Mouse (Mus musculus) thymus, adult 2 months (tissue): ENCODE data around the gene Tcf25. TPM values are rescaled to one million over a fixed set of nuclear protein-coding genes. Genes with fewer than 3 reads are reported as not detected.
"Not testable (repeated sequence)": the region's sequence is repeated elsewhere in the genome, so short reads cannot be mapped to it uniquely, and the experiment has no call there.

ENCODE experiments used
- DNase-seq: peaks from one replicate; pipeline ENCODE4 v3.0.0; 2021
- H3K27ac ChIP-seq: fragments of 200-500 bp; 2 replicates; pipeline ENCODE4 v1.5.1; 2012; ENCODE audit warnings: low read length, control low read depth; ENCODE audit not compliant: control insufficient read depth, insufficient read depth
- H3K27me3 ChIP-seq: fragments of 200-500 bp; 2 replicates; pipeline ENCODE4 v1.6.1; 2012; ENCODE audit warnings: mild to moderate bottlenecking, low read length, moderate library complexity, mixed read lengths; ENCODE audit not compliant: control insufficient read depth, insufficient read depth
- H3K36me3 ChIP-seq: fragments of 200-500 bp; 2 replicates; pipeline ENCODE4 v1.6.1; 2012; ENCODE audit warnings: mild to moderate bottlenecking, low read length, moderate library complexity; ENCODE audit not compliant: control insufficient read depth, insufficient read depth
- H3K4me1 ChIP-seq: fragments of 200-500 bp; replicated peaks from 2 replicates; pipeline ENCODE4 v1.6.1; 2012; ENCODE audit warnings: low read length; ENCODE audit not compliant: control insufficient read depth, insufficient read depth
- H3K4me3 ChIP-seq: fragments of 200-500 bp; 2 replicates; pipeline ENCODE4 v1.5.1; 2012; ENCODE audit warnings: mild to moderate bottlenecking, low read length, control low read depth, moderate library complexity; ENCODE audit not compliant: control insufficient read depth, insufficient read depth
- CTCF ChIP-seq: fragments of 200-500 bp; IDR thresholded peaks from 2 replicates; pipeline ENCODE4 v1.5.1; 2012; ENCODE audit warnings: mild to moderate bottlenecking, control low read depth, low read length, moderate library complexity, borderline replicate concordance; ENCODE audit not compliant: control insufficient read depth, poor library complexity, insufficient read depth; ENCODE audit errors: extremely low read depth
- POLR2A ChIP-seq: fragments of 200-500 bp; IDR thresholded peaks from 2 replicates; pipeline ENCODE4 v1.6.1; 2012; ENCODE audit warnings: mild to moderate bottlenecking, low read length, control low read depth, moderate library complexity; ENCODE audit not compliant: control insufficient read depth, poor library complexity, insufficient read depth; ENCODE audit errors: extremely low read depth
- WGBS: fragments of 180-500 bp; shearing (Covaris S2); methylation state at CpG from one replicate; pipeline ENCODE4 v1.1.7; 2018; 5-methylcytosine and 5-hydroxymethylcytosine counted together
- polyA plus RNA-seq: library from polyadenylated mRNA; depleted of rRNA; stranded (reverse); fragments of >200 nt; gene quantifications from 2 replicates; pipeline ENCODE4 v1.2.3, GENCODE M21; 2012; rRNA removed

Tcf25 gene
- polyA plus RNA-seq, 1 experiment: 261 TPM

DNA sequence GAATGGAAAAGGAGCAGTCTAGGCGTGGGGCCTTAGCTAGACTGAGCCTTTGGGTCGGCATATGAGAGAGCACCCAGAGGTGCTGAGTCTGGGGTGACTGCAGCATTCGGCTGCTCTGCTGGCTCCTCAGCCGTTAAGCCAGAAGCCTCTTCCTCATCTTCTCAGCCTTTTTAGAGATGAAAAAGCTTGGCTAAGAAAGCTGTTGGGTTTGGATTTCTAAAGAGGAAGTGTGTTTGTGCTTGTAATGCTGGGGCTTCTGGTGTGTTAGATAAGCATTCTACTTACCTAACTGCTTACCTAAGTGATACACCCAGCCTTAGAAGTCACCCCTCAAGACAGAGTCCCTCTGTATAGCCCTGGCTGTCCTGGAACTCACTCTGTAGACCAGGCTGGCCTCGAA lies 77.2 kb downstream of the Tcf25 start:
- no peak for TF ChIP-seq CTCF
- no peak for TF ChIP-seq POLR2A
- peaks cover 4% of the 10 kb centered on the region; the same call in 1 of the 2 replicates for H3K36me3 ChIP-seq
- 9% methylated on average over 5 of the region's 5 CpGs for WGBS
- peaks cover 4% of the 10 kb centered on the region; the same call in 1 of the 2 replicates for H3K4me1 ChIP-seq
- H3K4me3 ChIP-seq: no peak overlapping the region
- no peak overlapping the region for H3K27ac ChIP-seq
- no peaks in the 10 kb centered on the region for H3K27me3 ChIP-seq
- DNase-seq: no peak

DNA sequence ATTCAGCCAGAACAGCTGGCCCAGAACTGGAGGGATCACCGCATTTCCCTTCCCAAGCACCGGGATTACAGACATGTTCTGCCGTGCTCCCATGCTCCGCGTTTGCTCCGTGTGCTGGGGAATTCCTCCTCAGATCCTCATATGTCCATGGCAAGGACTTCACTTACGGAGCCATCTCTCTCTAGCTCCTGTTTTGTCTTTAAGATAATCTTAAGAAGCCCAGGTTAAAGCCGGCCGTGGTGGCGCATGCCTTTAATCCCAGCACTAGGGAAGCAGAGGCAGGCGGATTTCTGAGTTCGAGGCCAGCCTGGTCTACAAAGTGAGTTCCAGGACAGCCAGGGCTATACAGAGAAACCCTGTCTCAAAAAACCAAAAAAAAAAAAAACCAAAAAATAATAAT lies 78.2 kb downstream of the Tcf25 start:
- not testable (repeated sequence) for H3K27me3 ChIP-seq, H3K27ac ChIP-seq, DNase-seq, H3K4me3 ChIP-seq, H3K36me3 ChIP-seq, H3K4me1 ChIP-seq
- 87% methylated on average over 12 of the region's 12 CpGs for whole genome bisulfite sequencing

DNA sequence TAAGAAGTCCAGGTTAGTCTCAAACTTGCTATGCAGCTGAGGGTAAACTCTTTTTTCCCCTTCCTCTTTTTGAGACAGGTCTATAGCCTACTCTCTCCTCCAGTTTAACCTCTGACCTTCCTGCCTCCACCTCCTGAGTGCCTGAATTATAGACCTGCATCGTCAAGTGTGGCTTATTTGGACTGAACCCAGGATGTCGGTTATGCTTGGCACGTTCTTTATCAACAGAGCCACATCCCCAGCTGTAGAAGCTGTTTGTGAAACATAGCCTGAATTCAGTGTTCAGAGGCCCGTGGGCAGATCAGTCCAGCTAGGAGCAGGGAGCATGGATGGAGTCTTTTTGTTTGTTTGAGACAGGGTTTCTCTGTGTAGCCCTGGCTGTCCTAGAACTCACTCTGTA lies 78.6 kb downstream of the Tcf25 start:
- Histone ChIP-seq H3K4me1 (peaks cover 4% of the 10 kb centered on the region; the same call in 1 of the 2 replicates), H3K27me3 (no peaks in the 10 kb centered on the region), H3K4me3 (no peak overlapping the region), H3K36me3 (peaks cover 8% of the 10 kb centered on the region; the same call in 1 of the 2 replicates), H3K27ac (no peak overlapping the region)
- DNase-seq: no peak
- TF ChIP-seq POLR2A (no peak), CTCF (no peak)
- WGBS: 10% methylated on average over 4 of the region's 4 CpGs

DNA sequence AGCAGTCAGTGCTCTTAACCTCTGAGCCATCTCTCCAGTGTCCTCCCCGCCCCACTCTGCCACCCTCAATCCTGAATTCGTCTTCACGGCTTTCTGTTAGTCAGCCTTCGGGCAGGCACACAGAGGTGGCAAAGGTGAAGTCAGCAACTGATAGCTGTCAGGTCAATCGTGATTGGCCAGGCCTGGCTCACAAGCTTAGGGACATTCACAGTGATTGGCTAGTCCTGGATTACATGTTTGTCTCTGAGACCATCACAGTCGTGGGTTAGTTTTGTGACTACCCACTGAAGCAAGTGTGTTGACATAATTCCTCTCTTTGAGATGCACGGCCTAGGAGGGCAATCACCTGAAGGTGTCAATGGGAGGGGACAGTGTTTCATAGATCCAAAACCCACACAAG lies 79.7 kb downstream of the Tcf25 start:
- no peaks in the 10 kb centered on the region for H3K27me3 ChIP-seq
- 88% methylated on average over 7 of the region's 7 CpGs for WGBS

More for the DNA sequence above, 79.7 kb downstream of the Tcf25 start:
- no peak overlapping the region for H3K27ac ChIP-seq
- TF ChIP-seq POLR2A (no peak), CTCF (no peak)
- no peak for DNase-seq
- no peak overlapping the region for H3K4me3 ChIP-seq
- peaks cover 8% of the 10 kb centered on the region; the same call in 1 of the 2 replicates for H3K36me3 ChIP-seq
- peaks cover 4% of the 10 kb centered on the region; the same call in 1 of the 2 replicates for H3K4me1 ChIP-seq

Other genes starting within 250 kb of the Tcf25 start
- gene Sult5a1, start 215.4 kb upstream of the Tcf25 start, polyA plus RNA-seq: 12.4 and 17.5 TPM in 2 replicates
- 4.5 and 13.2 TPM in 2 replicates for gene Dpep1, start 187.5 kb upstream of the Tcf25 start, polyA plus RNA-seq
- gene Chmp1a, start 161.0 kb upstream of the Tcf25 start, polyA plus RNA-seq: 122 and 128 TPM in 2 replicates
- gene Spata33, start 160.9 kb upstream of the Tcf25 start, polyA plus RNA-seq: 0.66 and 1.1 TPM in 2 replicates
- 63.4 and 70.8 TPM in 2 replicates for gene Cdk10, start 148.9 kb upstream of the Tcf25 start, polyA plus RNA-seq
- gene Spata2l, start 137.5 kb upstream of the Tcf25 start, polyA plus RNA-seq: 27.6 and 34.0 TPM in 2 replicates
- 75.5 and 82.4 TPM in 2 replicates for gene Zfp276, start 119.6 kb upstream of the Tcf25 start, polyA plus RNA-seq
- 151 and 152 TPM in 2 replicates for gene Vps9d1, start 119.4 kb upstream of the Tcf25 start, polyA plus RNA-seq
- 84.5 and 97.2 TPM in 2 replicates for gene Fanca, start 55.2 kb upstream of the Tcf25 start, polyA plus RNA-seq
- gene Spire2, start 41.0 kb upstream of the Tcf25 start, polyA plus RNA-seq: 2.1 and 2.5 TPM in 2 replicates
- 0.34 and 0.46 TPM in 2 replicates for gene Mc1r, start 33.4 kb downstream of the Tcf25 start, polyA plus RNA-seq
- gene Tubb3, start 37.7 kb downstream of the Tcf25 start, polyA plus RNA-seq: 19.4 and 31.5 TPM in 2 replicates
- 31.1 and 32.6 TPM in 2 replicates for gene Def8, start 49.8 kb downstream of the Tcf25 start, polyA plus RNA-seq
- 29.9 and 33.4 TPM in 2 replicates for gene Afg3l1, start 104.2 kb downstream of the Tcf25 start, polyA plus RNA-seq
- 1.3 and 2.1 TPM in 2 replicates for gene Dbndd1, start 141.7 kb downstream of the Tcf25 start, polyA plus RNA-seq
- gene Gas8, start 145.1 kb downstream of the Tcf25 start, polyA plus RNA-seq: 9.7 and 9.9 TPM in 2 replicates